Mouse (Mus musculus) lung, postnatal 0 days (tissue): ENCODE results near the gene Vmn1r75.

Experiments
- CTCF ChIP-seq: IDR thresholded peaks from 2 replicates; pipeline ENCODE4 v1.5.1; 2016; ENCODE audit warnings: antibody characterized with exemption, mild to moderate bottlenecking
- EP300 ChIP-seq: IDR thresholded peaks from 2 replicates; pipeline ENCODE4 v1.6.1; 2016; ENCODE audit warnings: antibody characterized with exemption, mild to moderate bottlenecking, control low read depth

GRCm38 (mm10) chr7:11833680-11834079 is 40.8 kb upstream of the Vmn1r75 start, which contains the start of gene Vmn1r74:
- TF ChIP-seq CTCF (no peak), EP300 (no peak)
